Mouse (Mus musculus): Measurements from ENCODE around the gene Cryl1. TPM values are rescaled to one million over a fixed set of nuclear protein-coding genes. Genes with fewer than 3 reads are reported as not detected.

Gene Cryl1
- polyA plus RNA-seq, 1 experiment from 2014 or later = 5.4 TPM

DNA sequence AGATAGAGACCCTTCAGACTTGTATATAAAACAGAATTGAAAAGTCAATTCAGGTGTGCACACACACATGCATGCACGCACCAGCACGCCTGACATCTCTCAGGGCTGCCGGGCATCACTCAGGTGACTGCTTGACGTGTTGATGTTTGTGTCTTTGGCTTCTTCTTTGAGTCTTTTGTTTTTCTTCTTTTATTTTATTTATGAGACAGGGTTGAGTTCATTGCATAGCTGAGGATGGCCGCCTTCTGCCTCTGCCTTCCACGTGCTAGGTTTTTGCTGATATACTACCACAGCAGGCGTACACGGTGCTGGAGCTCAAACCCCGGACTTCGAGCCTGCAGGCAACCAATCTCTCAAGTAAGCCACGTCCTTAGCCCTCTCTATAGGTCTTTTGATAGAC is 163.1 kb downstream of the Cryl1 start:
- peaks cover 11% of the 10 kb centered on the region for H3K4me1 ChIP-seq
- 86% methylated on average over 11 of the region's 11 CpGs for WGBS
- H3K4me3 ChIP-seq = no peak overlapping the region
- H3K27ac ChIP-seq (replicated peaks) = no peak overlapping the region
- H3K36me3 ChIP-seq = no peaks in the 10 kb centered on the region
- no peak for DNase-seq (ENCODE audit: low spot score)
- no peaks in the 10 kb centered on the region for H3K9me3 ChIP-seq (replicated peaks)
- no peaks in the 10 kb centered on the region for H3K27me3 ChIP-seq (ENCODE audit: low read depth, poor library complexity, severe bottlenecking)

DNA sequence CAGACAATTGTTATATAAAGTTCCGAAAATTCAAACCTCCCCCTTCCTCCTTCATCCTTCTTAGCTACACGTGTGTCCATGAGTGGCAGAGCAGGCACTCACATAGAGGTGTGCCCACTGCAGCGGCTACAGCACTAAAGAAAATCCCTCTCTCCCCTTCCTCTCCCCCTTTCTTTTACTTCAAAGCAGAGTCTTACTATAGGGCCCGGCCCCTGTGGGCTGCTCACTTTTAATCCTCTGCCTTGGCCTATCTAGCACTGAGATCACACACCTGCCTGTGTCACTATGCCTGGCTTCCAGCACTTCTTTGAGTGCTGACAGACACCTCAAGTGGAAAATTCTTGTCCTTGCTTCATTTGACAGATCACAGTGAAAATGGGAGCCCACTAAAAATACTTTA is 163.6 kb downstream of the Cryl1 start:
- H3K27ac ChIP-seq (replicated peaks) = peak overlapping the region; percentile 42; the same call in 1 of the 2 replicates
- peaks cover 11% of the 10 kb centered on the region for H3K4me1 ChIP-seq
- H3K4me3 ChIP-seq = no peak overlapping the region
- H3K9me3 ChIP-seq (replicated peaks) = no peaks in the 10 kb centered on the region
- DNase-seq (ENCODE audit: low spot score) = no peak
- no peaks in the 10 kb centered on the region for H3K27me3 ChIP-seq (ENCODE audit: low read depth, poor library complexity, severe bottlenecking)
- no peaks in the 10 kb centered on the region for H3K36me3 ChIP-seq
- 6% methylated on average over 4 of the region's 4 CpGs for WGBS

DNA sequence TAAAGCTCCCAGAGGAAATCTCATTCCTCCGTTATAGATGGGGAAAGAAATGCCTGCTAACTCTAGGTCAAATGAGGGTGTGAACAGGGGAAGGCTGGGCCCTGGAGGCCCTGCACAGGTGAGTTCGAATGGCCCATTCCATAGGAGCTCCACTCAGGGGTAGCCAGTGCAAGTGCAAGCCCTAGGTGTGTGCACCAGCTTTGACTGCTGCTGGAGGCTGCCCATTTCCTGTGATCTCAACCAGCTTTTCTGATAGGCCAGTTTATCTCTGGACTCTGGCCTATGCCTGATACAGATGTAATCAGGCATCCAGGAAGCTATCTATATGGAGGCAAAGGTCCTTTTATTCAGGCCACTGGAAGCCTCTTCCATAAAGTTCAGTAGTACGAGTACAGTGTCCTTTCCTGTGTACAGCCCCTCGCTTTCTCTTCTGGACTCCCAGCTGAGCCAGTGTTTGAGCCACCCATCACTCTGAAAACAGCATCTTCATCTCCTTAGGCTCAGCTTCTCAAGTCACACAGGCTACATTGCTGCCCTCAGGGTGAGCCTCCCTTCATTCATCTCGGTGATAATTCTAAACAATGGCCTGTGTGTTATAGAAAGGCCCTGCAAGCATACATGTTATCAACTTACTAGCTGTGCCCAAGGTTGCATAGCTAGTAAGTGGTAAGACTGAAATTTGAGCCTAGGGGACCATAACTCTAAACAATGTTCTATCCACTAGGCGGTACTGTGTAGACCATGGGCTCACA is 167.9 kb downstream of the Cryl1 start:
- DNase-seq (ENCODE audit: low spot score) = no peak
- H3K9me3 ChIP-seq (replicated peaks) = no peaks in the 10 kb centered on the region
- peaks cover 11% of the 10 kb centered on the region for H3K4me1 ChIP-seq
- no peaks in the 10 kb centered on the region for H3K27me3 ChIP-seq (ENCODE audit: low read depth, poor library complexity, severe bottlenecking)
- WGBS = 84% methylated on average over 6 of the region's 6 CpGs
- H3K27ac ChIP-seq (replicated peaks) = no peak overlapping the region
- no peaks in the 10 kb centered on the region for H3K36me3 ChIP-seq
- no peak overlapping the region for H3K4me3 ChIP-seq

Other genes starting within 250 kb of the Cryl1 start
- 12.1 and 14.4 TPM in 2 replicates for gene Ift88, start 25.5 kb upstream of the Cryl1 start, polyA plus RNA-seq (2016; fragmentation: Nextera tagmentation; extraction: Ambion mirVana)
- 0.74 and 1.4 TPM in 2 replicates for gene Il17d, start 126.2 kb upstream of the Cryl1 start, polyA plus RNA-seq (2016; fragmentation: Nextera tagmentation; extraction: Ambion mirVana)
- 91.0 and 110 TPM in 2 replicates for gene Eef1akmt1, start 173.1 kb upstream of the Cryl1 start, polyA plus RNA-seq (2016; fragmentation: Nextera tagmentation; extraction: Ambion mirVana)

All from midbrain, embryonic 10.5 days (tissue).